Mouse (Mus musculus): Measurements from ENCODE around the gene Kcng4. TPM values are rescaled to one million over a fixed set of nuclear protein-coding genes. Genes with fewer than 3 reads are reported as not detected.

The Kcng4 gene
- polyA plus RNA-seq, 1 experiment from 2014 or later = not detected

DNA sequence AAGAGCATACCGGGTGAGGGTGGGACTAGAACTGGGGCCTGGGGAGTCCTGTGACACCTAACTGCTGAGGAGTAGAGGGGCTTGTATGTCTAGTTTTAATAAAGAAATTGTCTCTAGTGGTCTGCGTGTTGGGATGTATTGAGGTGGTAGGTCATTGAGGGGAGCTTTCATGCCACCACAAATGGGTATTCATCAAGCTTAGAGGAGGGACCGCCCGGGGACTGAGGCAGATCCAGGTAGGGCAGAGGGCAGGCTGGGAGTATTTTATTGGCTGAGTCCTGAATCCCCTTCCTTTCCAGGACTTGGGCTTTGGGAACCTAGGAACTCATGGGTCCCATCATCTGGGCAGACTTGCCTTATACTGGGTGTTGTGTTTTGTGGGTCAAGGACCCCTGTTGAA, 18.7 kb downstream of the Kcng4 start:
- Histone ChIP-seq H3K36me3 (ENCODE audit: control insufficient read depth, insufficient read depth, low read length) (no peaks in the 10 kb centered on the region), H3K27ac (replicated peaks in 1 of 2; ENCODE audit: control insufficient read depth in 1 of 2, insufficient read depth in 1 of 2, low read depth in 2 of 2, low read length in 2 of 2) (no peak overlapping the region), H3K4me2 (ENCODE audit: low read length) (no peak overlapping the region), H3K27me3 (ENCODE audit: control insufficient read depth, insufficient read depth, low read length) (no peaks in the 10 kb centered on the region), H3K9me3 (ENCODE audit: control insufficient read depth, low read length) (no peaks in the 10 kb centered on the region), H3K9ac (ENCODE audit: low read length) (no peak overlapping the region), H3K4me3 (ENCODE audit: control insufficient read depth in 1 of 2, insufficient read depth in 1 of 2, low read depth in 1 of 2, low read length in 2 of 2) (no peak overlapping the region), H3K4me1 (ENCODE audit: control insufficient read depth in 2 of 2, insufficient read depth in 2 of 2, low read length in 2 of 2) (peaks cover 3 to 7% of the 10 kb centered on the region in 2 experiments; a peak in 3 of 4 replicates)
- 81% methylated on average over 4 of the region's 4 CpGs for WGBS
- ATAC-seq (ENCODE audit: insufficient number of reproducible peaks, insufficient read depth, low FRiP score, low read depth) = no peak

DNA sequence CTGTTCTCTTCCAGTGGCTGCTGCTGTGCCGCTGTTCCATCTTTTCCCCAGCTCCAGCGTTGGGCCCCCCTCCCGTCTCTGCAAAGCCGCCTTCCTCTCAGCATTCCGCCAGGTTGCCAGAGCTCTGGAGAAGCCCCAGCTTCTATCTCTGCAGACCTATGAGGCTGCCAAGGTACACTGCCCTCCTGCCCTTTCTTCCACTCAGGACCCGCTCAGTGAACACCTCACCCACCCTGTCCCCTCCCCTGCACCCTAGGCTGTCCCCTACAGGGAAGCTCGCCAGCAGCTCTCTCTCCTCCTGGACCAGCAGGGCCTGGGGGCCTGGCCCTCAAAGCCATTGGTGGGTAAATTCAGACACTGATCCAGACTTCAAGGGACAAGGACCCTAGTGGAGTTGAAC, 19.1 kb downstream of the Kcng4 start:
- Histone ChIP-seq H3K9ac (ENCODE audit: low read length) (no peak overlapping the region), H3K4me3 (ENCODE audit: control insufficient read depth in 1 of 2, insufficient read depth in 1 of 2, low read depth in 1 of 2, low read length in 2 of 2) (no peak overlapping the region), H3K27me3 (ENCODE audit: control insufficient read depth, insufficient read depth, low read length) (no peaks in the 10 kb centered on the region), H3K4me1 (ENCODE audit: control insufficient read depth in 2 of 2, insufficient read depth in 2 of 2, low read length in 2 of 2) (peaks cover 3 to 7% of the 10 kb centered on the region in 2 experiments; a peak in 3 of 4 replicates), H3K36me3 (ENCODE audit: control insufficient read depth, insufficient read depth, low read length) (no peaks in the 10 kb centered on the region), H3K27ac (replicated peaks in 1 of 2; ENCODE audit: control insufficient read depth in 1 of 2, insufficient read depth in 1 of 2, low read depth in 2 of 2, low read length in 2 of 2) (no peak overlapping the region), H3K9me3 (ENCODE audit: control insufficient read depth, low read length) (no peaks in the 10 kb centered on the region), H3K4me2 (ENCODE audit: low read length) (no peak overlapping the region)
- ATAC-seq (ENCODE audit: insufficient number of reproducible peaks, insufficient read depth, low FRiP score, low read depth) = no peak
- WGBS = 63% methylated on average over 7 of the region's 7 CpGs

DNA sequence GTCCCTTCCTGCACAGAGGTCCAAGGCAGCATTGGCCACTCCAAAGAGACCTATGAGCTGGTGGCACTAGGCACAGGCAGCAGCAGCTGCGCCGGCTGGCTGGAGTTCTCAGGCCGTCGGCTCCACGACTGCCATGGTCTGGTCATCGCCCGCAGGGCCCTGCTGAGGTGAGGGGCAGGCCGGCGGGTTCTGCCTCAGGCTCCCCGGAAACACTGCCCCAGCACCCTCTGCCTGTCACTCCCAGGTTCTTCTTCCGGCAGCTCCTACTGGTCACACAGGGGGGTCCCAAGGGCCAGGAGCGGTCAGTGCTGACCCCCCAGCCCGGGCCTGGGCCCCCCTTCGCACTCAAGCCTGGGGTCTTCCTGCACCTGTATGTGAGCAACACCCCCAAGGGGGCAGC, 20.4 kb downstream of the Kcng4 start:
- Histone ChIP-seq H3K4me2 (ENCODE audit: low read length) (no peak overlapping the region), H3K27ac (replicated peaks in 1 of 2; ENCODE audit: control insufficient read depth in 1 of 2, insufficient read depth in 1 of 2, low read depth in 2 of 2, low read length in 2 of 2) (no peak overlapping the region), H3K9ac (ENCODE audit: low read length) (no peak overlapping the region), H3K27me3 (ENCODE audit: control insufficient read depth, insufficient read depth, low read length) (no peaks in the 10 kb centered on the region), H3K4me1 (ENCODE audit: control insufficient read depth in 2 of 2, insufficient read depth in 2 of 2, low read length in 2 of 2) (no peaks in the 10 kb centered on the region), H3K9me3 (ENCODE audit: control insufficient read depth, low read length) (no peaks in the 10 kb centered on the region), H3K36me3 (ENCODE audit: control insufficient read depth, insufficient read depth, low read length) (no peaks in the 10 kb centered on the region), H3K4me3 (ENCODE audit: control insufficient read depth in 1 of 2, insufficient read depth in 1 of 2, low read depth in 1 of 2, low read length in 2 of 2) (no peak overlapping the region)
- ATAC-seq (ENCODE audit: insufficient number of reproducible peaks, insufficient read depth, low FRiP score, low read depth) = no peak
- 71% methylated on average over 14 of the region's 14 CpGs for WGBS

DNA sequence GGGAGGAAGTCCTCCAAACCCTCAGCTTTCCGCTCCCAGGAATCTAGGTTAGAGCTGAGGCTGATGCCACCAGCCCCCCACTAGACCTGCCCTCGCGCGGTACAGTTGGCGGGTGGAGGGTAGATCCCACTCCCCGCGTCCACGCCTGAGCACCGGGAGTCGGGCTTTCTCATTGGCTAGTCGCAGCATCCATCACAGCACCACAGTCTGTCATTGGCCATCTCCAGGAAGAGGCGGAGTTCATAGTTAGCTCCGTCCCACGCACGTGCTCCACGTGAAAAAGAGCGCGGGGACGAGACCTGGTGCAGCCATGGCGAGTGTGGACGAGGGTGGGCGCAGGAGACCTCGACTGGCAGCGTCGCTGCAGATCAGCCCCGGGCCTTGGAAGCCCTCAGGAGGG, 23.0 kb downstream of the Kcng4 start, which contains the start of gene Adad2:
TSS of gene Adad2 (plus strand) at position 277 of the 400 bp plus-strand sequence.
- WGBS = 73% methylated on average over 26 of the region's 26 CpGs
- no peak for ATAC-seq (ENCODE audit: insufficient number of reproducible peaks, insufficient read depth, low FRiP score, low read depth)
- no peak within 1 kb of the TSS for H3K4me3 ChIP-seq (ENCODE audit: control insufficient read depth in 1 of 2, insufficient read depth in 1 of 2, low read depth in 1 of 2, low read length in 2 of 2)
- no peaks in the 10 kb centered on the region for H3K27me3 ChIP-seq (ENCODE audit: control insufficient read depth, insufficient read depth, low read length)
- no peak within 1 kb of the TSS for H3K9ac ChIP-seq (ENCODE audit: low read length)
- peaks cover 8% of the 10 kb centered on the region; the same call in 1 of the 2 replicates for H3K9me3 ChIP-seq (ENCODE audit: control insufficient read depth, low read length)
- no peak within 1 kb of the TSS for H3K4me2 ChIP-seq (ENCODE audit: low read length)
- no peaks in the 10 kb centered on the region for H3K36me3 ChIP-seq (ENCODE audit: control insufficient read depth, insufficient read depth, low read length)
- H3K4me1 ChIP-seq (ENCODE audit: control insufficient read depth in 2 of 2, insufficient read depth in 2 of 2, low read length in 2 of 2) = no peaks in the 10 kb centered on the region
- H3K27ac ChIP-seq (replicated peaks in 1 of 2; ENCODE audit: control insufficient read depth in 1 of 2, insufficient read depth in 1 of 2, low read depth in 2 of 2, low read length in 2 of 2) = no peak within 1 kb of the TSS

DNA sequence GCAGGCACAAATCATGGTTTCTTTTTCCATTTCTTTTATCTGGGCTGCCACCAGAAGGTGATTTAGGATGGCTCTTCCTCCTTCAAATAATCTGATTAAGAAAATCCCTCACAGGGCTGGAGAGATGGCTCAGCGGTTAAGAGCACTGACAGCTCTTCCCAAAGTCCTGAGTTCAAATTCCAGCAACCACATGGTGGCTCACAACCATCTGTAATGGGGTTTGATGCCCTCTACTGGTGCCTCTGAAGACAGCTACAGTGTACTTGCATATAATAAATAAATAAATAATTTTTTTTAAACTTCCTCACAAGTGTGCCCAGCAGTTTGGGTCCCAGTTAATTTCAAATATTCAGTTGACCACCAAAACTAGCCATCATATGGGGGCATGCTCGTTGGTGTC, 29.3 kb downstream of the Kcng4 start:
- H3K4me2 ChIP-seq (ENCODE audit: low read length) = no peak overlapping the region
- H3K4me3 ChIP-seq (ENCODE audit: control insufficient read depth in 1 of 2, insufficient read depth in 1 of 2, low read depth in 1 of 2, low read length in 2 of 2) = no peak overlapping the region
- 70% methylated on average over 2 of the region's 2 CpGs for WGBS
- peaks cover 6 to 8% of the 10 kb centered on the region in 2 experiments for H3K4me1 ChIP-seq (ENCODE audit: control insufficient read depth in 2 of 2, insufficient read depth in 2 of 2, low read length in 2 of 2)
- H3K9me3 ChIP-seq (ENCODE audit: control insufficient read depth, low read length) = peaks cover 8% of the 10 kb centered on the region; the same call in 1 of the 2 replicates
- no peaks in the 10 kb centered on the region for H3K27me3 ChIP-seq (ENCODE audit: control insufficient read depth, insufficient read depth, low read length)
- peaks cover 19% of the 10 kb centered on the region for H3K36me3 ChIP-seq (ENCODE audit: control insufficient read depth, insufficient read depth, low read length)
- ATAC-seq (ENCODE audit: insufficient number of reproducible peaks, insufficient read depth, low FRiP score, low read depth) = no peak
- no peak overlapping the region for H3K9ac ChIP-seq (ENCODE audit: low read length)
- H3K27ac ChIP-seq (replicated peaks in 1 of 2; ENCODE audit: control insufficient read depth in 1 of 2, insufficient read depth in 1 of 2, low read depth in 2 of 2, low read length in 2 of 2) = no peak overlapping the region

DNA sequence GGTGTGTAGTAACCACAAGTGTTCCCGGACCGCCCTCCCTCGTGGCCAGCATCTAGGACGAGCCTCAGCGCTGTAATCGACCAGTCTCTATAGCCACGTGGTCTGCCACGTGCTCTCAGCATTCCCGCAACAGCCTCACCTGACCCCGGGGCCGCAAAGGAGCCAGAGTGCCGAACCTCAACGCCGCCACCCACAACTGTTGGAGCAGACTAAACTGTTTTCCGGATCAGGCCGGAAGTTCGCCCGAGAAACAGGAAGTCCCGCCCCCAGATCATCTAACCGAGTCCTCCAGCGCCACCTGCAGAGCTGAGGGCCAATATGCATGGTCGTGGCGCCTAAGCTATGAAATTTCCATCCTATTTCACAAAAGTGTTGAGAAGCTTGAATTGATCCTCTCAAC, 30.5 kb downstream of the Kcng4 start, which contains the start of gene Taf1c:
TSS of gene Taf1c (minus strand) at position 227 of the 400 bp plus-strand sequence.
- Histone ChIP-seq H3K9me3 (ENCODE audit: control insufficient read depth, low read length) (peaks cover 8% of the 10 kb centered on the region; the same call in 1 of the 2 replicates), H3K4me1 (ENCODE audit: control insufficient read depth in 2 of 2, insufficient read depth in 2 of 2, low read length in 2 of 2) (peaks cover 6 to 8% of the 10 kb centered on the region in 2 experiments), H3K36me3 (ENCODE audit: control insufficient read depth, insufficient read depth, low read length) (peaks cover 31% of the 10 kb centered on the region), H3K27ac (replicated peaks in 1 of 2; ENCODE audit: control insufficient read depth in 1 of 2, insufficient read depth in 1 of 2, low read depth in 2 of 2, low read length in 2 of 2) (0 out of 4 replicates have a peak within 1 kb of the TSS, but pooled peaks of 1 of the 2 experiments have one; percentile 25), H3K9ac (ENCODE audit: low read length) (peak within 1 kb of the TSS; percentile 91), H3K4me2 (ENCODE audit: low read length) (peak within 1 kb of the TSS; percentile 93), H3K4me3 (ENCODE audit: control insufficient read depth in 1 of 2, insufficient read depth in 1 of 2, low read depth in 1 of 2, low read length in 2 of 2) (peak within 1 kb of the TSS; percentile 71 to 78), H3K27me3 (ENCODE audit: control insufficient read depth, insufficient read depth, low read length) (no peaks in the 10 kb centered on the region)
- WGBS = under 1% methylated on average over 23 of the region's 23 CpGs
- ATAC-seq (ENCODE audit: insufficient number of reproducible peaks, insufficient read depth, low FRiP score, low read depth) = peak; percentile 49

DNA sequence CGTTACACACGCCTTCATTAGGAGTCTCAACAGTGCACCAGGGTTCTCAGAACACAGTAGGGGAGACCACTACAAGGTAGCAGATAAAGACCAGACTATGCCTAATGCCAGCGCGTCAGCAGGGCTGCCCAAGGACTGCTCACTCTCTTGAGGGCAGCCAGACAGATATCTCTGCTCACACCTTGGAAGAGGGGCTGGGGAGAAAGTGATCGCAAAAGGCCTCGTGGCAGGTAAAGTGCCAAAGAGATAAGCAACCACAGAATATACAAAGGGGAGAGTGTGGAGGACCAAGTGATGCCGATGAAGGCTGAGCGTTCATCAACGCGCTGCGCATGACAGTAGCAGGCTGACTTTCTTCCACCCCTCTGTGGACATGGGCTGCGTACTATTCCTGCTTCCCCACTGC, 31.1 kb downstream of the Kcng4 start:
- Histone ChIP-seq H3K4me3 (ENCODE audit: control insufficient read depth in 1 of 2, insufficient read depth in 1 of 2, low read depth in 1 of 2, low read length in 2 of 2) (peak overlapping the region; percentile 71 to 78), H3K27me3 (ENCODE audit: control insufficient read depth, insufficient read depth, low read length) (no peaks in the 10 kb centered on the region)
- peak; percentile 19; the same call in 1 of the 2 replicates for ATAC-seq (ENCODE audit: insufficient number of reproducible peaks, insufficient read depth, low FRiP score, low read depth)

DNA sequence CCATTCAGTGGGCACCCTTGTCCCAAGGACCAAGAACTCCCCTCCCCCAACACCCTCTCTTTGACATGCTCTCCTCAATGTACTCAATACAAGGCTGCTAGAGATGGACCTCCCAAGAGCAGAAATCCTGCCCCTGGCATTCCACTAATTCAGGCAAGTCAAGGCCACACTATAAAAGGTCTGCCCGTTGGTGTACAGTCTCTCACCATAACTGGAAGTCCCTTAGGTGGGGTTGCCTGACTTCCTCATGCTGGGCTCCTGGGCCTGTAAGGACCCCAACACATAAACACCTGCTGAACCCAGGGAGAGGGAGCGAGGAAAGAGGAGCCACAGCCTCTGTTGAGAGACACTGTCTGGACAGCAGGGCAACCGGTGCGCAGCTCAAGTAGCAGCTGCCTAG, 31.7 kb downstream of the Kcng4 start:
- no peaks in the 10 kb centered on the region for H3K27me3 ChIP-seq (ENCODE audit: control insufficient read depth, insufficient read depth, low read length)
- no peak overlapping the region for H3K27ac ChIP-seq (replicated peaks in 1 of 2; ENCODE audit: control insufficient read depth in 1 of 2, insufficient read depth in 1 of 2, low read depth in 2 of 2, low read length in 2 of 2)
- H3K4me3 ChIP-seq (ENCODE audit: control insufficient read depth in 1 of 2, insufficient read depth in 1 of 2, low read depth in 1 of 2, low read length in 2 of 2) = peak overlapping the region in 1 of 2 experiments; percentile 78; a peak in 1 of 4 replicates
- peak overlapping the region; percentile 93 for H3K4me2 ChIP-seq (ENCODE audit: low read length)
- H3K36me3 ChIP-seq (ENCODE audit: control insufficient read depth, insufficient read depth, low read length) = peaks cover 41% of the 10 kb centered on the region
- WGBS = 90% methylated on average over 4 of the region's 4 CpGs
- peaks cover under 1% of the 10 kb centered on the region; the same call in 1 of the 2 replicates for H3K9me3 ChIP-seq (ENCODE audit: control insufficient read depth, low read length)
- H3K4me1 ChIP-seq (ENCODE audit: control insufficient read depth in 2 of 2, insufficient read depth in 2 of 2, low read length in 2 of 2) = peaks cover 6 to 8% of the 10 kb centered on the region in 2 experiments
- no peak for ATAC-seq (ENCODE audit: insufficient number of reproducible peaks, insufficient read depth, low FRiP score, low read depth)
- peak overlapping the region; percentile 91 for H3K9ac ChIP-seq (ENCODE audit: low read length)

More for the DNA sequence above, 31.1 kb downstream of the Kcng4 start:
- peak overlapping the region; percentile 91 for H3K9ac ChIP-seq (ENCODE audit: low read length)
- peaks cover 7% of the 10 kb centered on the region; the same call in 1 of the 2 replicates for H3K9me3 ChIP-seq (ENCODE audit: control insufficient read depth, low read length)
- H3K4me1 ChIP-seq (ENCODE audit: control insufficient read depth in 2 of 2, insufficient read depth in 2 of 2, low read length in 2 of 2) = peaks cover 6 to 8% of the 10 kb centered on the region in 2 experiments
- peaks cover 35% of the 10 kb centered on the region for H3K36me3 ChIP-seq (ENCODE audit: control insufficient read depth, insufficient read depth, low read length)
- no peak overlapping the region for H3K27ac ChIP-seq (replicated peaks in 1 of 2; ENCODE audit: control insufficient read depth in 1 of 2, insufficient read depth in 1 of 2, low read depth in 2 of 2, low read length in 2 of 2)
- peak overlapping the region; percentile 93 for H3K4me2 ChIP-seq (ENCODE audit: low read length)
- 21% methylated on average over 12 of the region's 12 CpGs for WGBS
